Mouse (Mus musculus) kidney, adult 9 months (tissue): ENCODE measurements at regions not wholly inside any gene's neighbourhood (a gene's known extent, or its start where the extent isn't known, plus 50 kb on each side); places are given as distances from the start of the nearest gene placed in this dataset.

Source experiments
- DNase-seq: peaks from one replicate; pipeline ENCODE4 v3.0.0; 2022

DNA sequence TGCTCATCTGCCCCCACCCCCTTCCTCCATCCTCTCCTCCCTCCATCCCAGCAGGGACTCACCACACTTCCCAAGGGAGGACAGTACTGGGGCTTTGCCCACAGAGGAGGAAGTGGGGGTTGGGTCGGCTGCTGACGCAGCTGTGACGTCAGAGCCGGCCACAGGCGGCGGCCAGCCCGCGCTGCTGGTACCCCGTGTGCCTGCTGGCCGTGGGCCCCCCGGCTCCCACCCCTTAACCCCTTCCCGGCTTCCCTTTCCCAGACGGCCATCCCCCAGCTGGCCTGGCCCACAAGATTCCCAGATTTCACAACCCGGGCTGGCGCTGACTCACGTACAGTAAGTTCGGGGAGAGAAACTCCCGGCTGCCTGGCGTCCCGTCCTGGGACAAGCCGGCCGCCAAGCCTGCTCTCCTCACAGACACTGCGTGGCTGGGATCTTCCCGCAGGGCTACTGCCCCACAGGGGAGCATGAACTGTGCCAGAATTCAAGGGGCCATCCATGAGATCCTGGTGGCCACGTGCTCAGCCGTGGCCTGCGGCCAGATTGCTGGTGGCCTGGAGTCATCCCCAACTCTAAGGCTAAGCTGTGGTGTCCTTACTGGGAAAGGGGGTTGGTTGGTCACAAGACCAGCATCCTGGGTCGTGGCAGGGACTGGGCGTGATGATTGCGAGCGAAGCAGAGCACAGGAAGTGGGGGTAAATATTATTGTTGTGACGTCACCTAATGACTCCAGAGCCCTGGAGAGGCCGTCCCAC is 87.9 kb upstream of the Tmem189 start:
- peak; percentile 79 for DNase-seq

DNA sequence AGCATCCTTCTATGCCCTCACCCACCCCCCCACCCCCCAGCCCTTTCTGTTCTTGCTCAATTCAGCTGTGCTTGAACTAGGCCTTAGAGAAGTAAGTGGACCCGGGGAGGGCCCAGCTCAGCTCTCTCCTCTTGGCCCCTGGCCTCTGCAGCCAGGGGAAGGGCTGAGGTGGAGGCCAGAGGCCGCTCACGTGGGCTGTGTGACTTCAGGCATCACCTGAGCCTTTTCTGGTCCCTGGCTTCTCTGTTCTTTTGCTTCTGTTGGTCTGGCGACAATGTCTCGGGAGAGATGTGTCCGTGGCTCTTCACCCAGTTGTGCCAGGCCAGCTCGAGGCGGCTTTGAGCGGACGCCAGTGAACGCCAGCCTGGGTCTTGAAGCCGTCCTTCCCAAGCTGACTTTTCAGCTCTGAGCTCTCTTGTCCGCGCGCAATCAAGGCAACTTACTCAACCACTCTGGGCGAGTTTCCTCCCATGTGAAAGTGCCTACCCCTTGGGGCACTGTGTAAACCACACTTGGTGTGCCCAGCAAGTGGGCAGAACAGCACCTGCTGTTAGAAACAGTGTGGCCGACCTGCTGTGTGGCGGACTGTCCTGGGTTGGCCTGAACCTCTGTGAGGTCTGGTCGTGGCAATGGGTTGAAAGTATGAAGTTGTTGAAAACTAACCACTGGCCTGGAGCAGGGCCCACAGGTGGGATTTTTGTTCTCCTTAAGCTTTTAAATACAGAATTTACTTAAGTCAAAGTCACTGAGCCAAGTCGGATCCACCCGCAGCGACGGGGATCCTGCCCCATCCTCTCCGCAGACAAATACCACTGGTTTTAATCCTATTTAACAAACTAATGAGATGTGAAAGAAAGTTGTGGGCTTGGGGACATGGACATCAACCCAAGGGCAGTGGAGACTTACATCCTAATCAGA is 86.9 kb upstream of the Tmem189 start:
- DNase-seq, result no peak

DNA sequence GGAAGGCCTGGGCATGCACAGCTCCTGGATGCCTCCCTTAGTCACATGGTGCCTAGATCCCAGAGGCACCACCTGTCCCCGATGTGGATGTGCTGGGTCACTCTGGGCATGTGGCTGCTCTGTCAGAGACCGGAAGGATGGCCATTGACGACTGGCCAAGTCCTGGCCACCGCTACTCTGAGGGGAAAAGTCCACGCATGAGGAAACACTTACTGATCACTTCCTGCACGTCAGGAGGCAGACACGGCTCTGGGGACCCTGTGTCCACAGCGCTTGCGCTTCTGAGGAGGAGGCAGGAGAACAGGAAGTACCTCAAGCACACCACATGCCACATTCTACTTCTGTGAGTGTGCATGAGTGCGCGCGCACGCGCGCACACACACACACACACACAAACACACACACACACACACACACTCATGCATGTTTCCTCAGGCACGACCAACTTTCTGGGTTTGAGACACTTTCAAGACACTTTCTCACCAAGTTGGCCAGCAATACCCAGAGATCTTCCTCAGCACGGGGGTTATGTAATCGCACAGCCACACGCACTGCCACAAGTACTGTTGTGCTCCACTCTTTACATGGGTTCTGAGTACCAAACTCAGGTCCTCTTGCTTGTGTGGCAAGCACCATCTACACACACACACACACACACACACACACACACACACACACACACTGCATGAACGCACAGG is 85.7 kb upstream of the Tmem189 start:
- peak; percentile 75 for DNase-seq

DNA sequence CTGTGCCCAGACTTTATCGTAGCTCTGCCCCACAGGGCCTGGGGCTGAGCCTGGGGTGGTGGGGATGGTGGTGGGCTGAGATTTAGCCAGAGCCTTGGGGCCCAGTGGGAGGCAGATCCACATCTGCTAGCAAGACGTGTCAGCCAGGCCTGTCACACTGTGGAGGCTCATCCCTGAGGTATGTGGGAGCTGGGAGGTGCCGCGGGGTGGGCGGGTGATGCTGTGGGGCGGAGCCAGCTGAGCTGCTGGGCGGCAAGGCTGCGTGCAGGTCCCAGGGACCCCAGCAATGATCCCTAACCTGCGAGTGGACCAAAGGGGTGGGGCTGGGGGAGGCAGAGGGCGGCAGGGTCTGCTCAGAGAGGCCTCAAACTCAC is 85.2 kb upstream of the Tmem189 start:
- DNase-seq, result no peak

DNA sequence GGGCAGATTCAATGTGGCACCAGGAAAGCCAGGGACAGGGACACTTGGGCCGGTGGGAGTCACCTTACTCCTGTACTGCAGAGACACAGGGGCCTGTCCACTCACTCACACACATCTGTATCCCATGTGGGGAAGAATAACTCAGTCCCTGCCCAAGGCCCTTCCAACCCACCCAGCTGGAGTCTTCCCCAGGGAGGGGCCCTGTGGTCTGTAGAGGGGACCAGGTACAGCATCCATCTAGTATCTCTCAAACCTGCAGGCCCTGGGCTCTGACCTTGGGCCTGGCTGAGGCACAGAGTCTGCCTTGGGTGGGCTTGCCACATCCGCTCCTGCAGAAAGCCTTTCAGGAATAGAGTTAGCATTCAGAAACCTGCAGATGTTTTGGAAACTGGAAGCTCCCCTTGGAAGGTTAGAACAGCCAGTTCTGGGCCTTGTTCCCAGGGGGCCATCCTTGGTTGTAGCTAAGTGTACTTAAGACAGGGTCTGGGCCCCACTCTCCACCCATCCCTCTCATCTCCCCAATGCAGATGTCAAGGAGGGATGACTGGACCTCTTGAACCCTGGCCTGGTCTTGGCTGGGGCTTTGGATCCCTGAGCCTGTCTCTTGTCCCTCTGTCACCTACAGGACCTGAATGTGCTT is 84.7 kb upstream of the Tmem189 start:
- DNase-seq, result no peak

DNA sequence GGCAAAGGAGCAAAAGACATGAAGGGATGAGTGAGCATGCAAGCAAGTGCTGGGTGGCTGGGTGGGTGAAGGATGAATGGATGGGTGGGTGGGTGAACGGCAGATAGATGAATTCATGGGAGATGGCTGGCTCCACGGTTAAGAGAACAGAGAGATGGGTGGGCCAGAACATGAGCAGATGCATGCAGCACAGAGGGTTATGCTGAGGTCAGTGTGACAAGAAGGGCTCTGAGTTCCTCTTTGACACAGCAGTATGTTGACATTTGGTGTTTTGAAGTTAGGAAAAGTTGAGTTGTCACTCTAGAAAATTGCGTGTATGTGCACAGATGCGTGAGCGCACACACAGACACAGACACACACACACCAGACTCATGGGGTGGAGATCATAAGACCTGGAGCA is 83.2 kb upstream of the Tmem189 start:
- no peak for DNase-seq

DNA sequence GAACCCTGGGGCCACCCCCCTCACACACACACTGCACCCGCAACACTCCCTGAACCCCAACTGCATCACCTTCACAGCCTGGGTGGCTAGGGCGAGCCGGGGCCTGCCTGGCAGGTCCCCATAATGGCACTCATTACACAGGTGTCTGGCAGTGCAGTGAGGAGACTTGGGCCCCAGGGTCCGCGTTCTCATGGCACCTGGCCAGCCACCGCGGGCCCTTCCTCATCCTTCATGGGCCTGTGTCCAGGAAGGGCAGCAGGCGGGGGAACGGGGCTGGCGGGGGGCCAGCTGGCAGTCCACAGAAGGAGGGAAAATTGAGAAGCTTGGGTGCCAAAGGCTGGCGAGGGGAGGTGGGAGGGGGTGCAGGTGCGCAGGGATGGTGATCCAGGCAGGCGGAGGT is 78.3 kb upstream of the Tmem189 start:
- peak; percentile 86 for DNase-seq

DNA sequence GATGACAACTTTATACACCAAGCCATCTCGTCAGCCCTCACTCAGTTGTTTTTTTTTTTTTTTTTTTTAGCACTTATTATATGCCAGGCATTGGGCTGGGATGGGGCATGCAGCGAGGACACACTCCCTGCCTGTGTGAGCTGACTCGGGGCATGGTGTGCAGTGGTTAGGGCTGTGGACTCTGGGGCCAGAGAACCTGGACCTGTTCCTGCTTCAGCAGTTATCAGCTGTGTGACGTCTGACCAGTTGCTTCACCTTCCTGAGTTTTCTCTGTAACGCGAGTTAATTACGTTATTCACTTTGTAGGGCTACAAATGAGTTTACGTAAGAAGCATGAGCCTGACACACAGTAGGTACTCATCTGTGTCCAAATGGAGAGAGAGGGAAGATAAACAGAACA is 77.7 kb upstream of the Tmem189 start:
- peak; percentile 20 for DNase-seq

DNA sequence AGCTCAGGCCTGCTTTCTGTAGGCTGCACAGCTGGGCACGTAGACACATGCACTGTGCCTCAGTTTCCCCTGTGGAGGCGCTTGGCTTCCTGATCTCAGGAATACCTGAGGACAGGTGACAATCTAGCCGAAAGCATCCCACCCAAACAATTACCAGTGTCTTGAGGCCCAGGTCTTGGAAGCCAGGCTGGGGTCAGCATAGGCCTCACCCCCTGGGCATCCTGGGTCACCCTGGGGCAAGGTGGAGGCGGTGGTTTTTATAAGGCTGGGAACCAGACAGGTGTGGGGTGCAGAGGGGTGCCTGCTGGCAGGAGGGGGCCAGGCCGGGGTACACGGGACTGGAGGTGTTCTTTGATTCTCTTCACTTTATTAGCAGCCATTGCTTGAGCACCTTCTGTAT is 76.2 kb upstream of the Tmem189 start:
- no peak for DNase-seq

DNA sequence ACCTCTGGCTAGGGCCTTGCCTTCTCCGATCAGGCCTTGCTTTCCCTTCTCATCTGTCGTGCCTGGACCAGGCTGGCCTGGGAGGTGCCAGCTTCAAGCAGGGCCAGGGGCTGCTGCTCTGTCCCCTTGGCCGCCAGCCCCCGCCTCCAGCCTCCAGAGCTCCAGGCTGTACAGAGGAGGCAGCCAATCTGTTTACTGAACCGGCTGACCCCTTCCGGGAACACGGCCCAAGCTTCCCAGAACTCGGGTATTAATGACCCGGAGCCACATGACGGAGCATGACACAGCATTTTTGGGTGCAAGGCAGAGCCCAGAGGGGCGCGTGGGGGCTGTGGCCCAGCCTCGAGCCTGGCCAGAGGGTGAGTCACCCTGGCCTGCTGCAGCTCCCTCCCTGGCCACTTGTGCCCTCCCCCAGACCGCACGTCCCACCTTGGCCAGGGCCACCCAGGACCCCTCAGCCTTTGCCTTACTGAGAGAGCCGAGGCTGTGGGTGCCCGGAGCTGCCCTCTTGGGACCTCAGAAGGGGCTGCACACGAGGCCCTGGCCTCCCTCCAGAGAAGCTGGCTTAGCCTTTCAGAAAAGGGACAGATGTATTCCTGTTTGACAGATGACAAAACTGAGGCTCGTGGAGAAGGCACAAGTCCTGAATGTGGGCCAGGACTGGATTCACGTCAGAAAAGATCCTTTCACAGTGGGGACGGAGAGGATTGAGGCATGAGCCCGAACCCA is 75.6 kb upstream of the Tmem189 start:
- DNase-seq, result peak; percentile 96

DNA sequence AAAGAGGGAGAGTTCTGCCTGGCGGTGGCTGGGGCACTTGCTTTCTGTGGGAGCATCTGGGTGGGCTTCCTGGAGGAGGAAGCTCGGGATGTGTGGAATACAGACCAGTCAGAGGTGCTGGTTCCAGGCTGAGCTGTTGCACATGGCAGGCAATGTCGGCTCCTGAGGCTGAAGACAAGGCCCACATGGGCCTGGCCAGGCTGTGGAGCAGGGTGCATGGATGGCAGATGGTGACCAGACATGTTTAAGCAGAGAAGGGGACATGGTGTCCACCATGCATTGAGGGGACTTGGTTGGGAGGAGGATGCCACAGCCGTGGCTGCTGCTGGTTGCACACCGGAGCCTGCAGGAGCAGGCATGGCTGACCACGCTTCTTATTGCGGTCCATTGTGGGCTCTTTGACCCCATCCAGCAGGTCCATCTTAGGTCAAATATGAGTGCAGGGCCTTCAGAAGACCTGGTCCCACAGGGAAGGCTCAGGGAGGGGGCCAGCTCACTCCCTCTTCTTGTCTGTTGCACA is 74.3 kb upstream of the Tmem189 start:
- no peak for DNase-seq

DNA sequence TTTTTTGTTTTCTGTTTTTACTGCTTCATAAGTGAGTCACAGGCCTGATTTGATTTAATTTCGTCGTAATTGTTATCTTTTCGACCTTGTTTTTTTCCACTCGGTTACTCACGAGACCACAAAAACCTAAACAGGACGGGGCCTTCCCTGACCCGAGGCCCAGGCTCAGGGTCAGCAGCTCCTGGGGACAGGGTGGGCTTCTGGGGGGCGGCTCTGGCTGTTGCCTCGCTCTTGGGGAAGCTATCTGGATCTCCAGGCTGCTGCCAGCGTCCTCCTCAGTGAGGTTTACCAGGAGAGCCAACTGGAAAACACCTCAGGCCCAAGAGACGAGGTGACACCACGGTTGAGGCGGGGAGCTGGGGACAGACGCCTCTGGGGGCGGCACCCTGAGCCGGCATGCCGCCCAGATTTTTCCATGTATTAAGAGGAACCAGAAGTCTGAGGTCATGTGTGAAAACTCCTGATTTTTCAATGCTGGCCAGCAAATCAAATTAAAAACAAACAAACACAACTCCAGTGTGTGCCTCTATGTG is 71.8 kb upstream of the Tmem189 start:
- no peak for DNase-seq

DNA sequence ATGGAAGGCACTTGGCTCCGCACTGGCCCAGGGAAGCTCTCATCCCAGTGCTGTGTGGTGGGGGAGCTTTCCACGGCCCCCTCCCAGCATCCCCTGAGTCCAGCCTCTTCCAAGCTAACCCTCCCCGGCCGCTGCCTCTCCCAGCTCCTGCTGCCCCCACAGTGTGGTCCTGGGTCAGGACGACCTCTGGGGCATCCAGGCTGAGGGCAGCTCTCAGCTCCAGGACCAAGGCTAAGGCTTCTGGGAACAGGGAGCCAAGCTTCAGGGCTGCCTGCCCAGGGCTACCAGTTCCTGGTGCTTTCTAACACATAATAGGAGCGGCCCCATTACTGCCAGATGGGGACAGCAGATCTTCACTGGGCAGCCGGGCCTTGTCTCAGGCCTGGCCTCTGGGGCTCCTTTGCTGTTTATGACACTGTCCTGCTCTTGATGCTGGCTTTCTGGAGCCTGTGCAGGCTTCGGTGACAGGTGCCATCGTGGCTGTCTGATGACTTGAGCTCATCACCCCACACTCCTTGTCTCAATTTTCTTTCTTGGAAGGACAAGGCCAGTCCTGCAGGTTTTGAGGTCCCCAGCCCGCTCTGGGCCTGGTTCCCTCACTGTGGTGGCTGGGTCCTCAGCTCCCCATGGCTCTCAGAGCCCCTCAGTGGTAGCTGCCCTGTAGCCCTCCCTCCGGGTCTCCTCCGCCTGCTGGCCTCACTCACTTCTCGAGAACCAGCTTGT is 71.2 kb upstream of the Tmem189 start:
- no peak for DNase-seq

DNA sequence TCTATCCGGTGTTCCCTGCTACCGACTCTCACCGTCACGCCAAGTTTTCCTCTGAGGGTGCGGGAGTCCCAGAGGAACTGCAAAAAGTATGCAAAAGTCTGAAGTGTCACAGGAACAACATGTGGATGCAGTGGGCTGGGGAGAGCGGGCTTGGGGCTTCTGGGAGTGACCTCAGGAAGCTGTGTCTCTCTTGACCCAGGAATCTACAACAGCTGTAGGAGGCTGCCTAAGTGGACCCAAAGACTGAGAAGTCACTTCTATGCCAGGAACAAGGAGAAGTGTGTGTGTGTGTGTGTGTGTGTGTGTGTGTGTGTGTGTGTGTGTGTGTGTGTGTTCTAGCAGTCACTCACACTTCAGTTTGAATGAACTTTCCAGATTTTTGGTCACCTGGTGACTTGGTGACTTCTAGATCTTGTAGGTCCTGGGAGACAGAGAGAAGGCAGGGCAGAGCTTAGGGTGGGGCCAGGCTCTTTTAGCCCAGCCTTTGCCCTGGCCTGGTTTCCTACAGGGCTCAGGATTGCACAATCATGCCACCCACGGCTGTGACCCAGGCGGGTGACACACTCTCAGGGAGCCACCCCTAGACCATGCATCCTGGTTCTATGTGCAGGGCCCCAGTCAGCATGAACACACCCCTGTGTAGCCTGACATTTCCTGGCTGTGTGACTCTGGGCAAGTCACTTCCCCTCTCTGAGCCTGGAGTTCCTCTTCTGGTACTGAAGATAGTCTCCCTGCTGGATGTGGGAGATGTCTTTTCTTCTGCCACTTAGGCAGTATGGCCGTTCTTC is 70.2 kb upstream of the Tmem189 start:
- peak; percentile 33 for DNase-seq

DNA sequence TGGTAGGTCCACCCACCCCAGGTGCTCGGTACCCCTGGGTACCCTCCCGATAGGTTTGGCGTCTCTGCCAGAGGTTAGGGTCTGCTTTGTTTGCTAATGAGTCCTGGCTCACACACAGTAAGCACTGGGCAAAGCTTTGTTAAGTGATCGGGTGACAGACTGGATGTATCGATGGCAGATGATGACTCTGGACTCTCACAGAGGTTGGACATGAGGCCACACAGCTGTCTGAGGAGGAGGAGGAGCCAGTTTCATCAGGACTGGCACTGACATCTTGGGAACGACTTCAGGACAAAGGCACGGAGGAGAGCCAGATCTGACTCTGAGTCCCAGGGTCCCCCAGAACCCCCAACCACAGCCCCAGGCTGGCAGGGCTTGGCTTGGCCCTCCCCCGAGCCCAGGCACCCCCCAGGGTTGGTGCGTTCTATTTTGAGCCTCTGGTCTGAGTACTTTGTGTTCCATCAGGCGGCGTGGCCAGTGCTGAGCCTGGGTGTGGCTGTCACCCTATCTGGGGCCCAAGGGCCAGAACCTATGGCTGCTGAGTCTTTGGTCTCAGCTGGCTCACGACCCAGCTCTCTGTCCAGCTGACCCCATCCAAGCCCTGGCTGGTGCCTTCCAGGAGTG is 67.6 kb upstream of the Tmem189 start:
- no peak for DNase-seq

DNA sequence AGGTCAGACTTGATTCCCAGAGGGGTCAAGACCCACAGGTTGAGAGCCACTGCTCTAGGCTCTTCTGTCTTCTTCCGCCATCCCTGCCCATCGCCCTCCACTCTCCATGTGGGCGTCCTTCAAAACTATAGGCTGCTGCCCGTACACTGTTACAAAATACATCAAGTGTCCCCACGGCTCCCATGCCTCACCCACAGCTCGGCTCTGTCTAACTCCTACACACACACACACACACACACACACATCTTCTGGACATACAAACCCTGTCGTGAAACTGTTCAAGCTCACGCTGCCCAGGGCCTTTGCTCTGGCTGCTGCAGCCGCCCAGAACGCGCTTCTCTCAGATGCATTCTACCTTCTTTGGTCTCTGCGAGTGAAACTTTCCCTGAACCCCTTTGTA is 67.1 kb upstream of the Tmem189 start:
- DNase-seq, result no peak

DNA sequence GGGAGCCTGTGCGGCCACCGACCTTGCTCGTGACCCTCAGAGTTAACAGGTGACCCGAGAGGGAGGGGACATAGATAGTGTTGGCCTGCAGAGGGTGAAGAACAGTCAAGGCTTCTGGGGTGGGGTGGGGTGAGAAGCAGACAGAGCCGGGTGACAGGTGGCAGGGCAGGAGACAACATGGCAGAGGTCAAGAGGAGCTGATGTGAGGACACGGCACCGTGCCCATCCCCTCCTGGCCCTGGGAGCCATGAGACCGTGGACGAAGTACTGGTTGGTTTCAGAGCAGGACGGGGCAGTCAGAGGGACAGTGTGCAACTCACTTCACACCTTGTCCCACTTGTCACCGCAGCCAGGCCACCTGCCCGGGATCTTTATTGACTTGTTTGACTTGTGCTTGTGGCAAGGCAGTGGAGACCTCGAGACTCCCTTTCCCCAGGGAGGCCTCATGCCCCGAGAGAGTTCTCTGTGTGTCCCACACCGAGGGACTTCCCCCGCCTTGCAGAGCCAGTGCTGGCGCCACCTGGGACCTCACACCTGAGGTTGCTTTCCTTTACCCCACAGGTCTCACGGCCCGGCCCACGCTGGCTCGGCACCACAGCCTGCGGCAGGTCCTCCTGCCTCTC is 65.4 kb upstream of the Tmem189 start:
- DNase-seq, result no peak

DNA sequence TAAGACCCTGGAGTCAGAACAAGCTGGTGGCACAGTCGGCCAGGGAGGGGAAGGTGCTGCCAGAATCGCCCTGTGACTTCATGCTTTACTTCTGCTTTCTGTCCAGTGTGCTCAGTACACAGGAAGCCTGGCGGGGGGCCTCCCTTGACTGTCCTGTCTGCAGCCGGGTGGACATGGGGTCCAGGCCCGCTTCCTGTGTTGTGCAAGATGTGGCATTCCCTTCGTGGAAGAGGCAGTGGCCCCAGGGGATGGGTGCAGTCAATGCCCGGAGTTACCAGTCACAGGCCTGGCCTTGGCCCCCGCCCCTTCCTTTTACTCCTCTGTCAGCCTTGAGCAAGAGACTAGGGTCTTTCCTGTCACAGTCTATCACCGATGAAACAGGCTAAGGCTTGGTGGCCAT is 64.3 kb upstream of the Tmem189 start:
- DNase-seq, result peak; percentile 30

DNA sequence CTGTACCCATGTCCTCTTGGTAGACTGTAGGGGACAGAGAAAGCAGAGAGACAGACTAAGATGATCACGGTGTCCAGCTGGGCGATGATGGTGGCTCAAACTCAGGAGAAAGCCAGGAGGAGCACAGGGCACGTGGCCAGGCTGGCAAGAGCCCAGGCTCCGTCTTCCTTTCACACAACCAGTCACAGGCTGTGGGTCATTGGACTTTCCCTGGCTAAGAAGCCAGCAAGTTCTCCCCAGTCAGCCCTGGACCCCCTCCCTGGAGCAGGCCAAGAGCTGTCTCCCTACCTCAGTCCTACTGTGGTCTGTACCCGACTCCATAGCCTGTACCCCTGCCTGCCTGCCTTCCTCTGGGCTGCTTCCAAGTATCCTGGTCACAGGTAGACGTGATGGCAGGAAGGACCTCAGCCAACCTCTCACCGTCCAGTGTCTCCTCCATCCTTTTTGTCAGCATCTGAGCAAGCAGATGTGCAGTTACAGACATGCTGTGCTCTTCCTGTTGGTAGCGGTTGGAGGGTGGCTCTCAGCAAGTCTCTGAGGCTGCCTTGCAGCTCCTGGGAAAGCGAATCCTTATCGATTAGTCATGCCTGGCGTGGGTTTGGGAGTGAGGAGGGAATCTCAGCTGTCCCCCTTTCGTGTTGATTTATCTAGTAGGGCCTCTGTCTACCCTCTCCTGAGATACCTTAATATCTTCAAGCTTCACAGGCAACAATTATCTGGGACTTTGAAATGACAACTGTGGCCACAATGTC is 63.4 kb upstream of the Tmem189 start:
- DNase-seq, result peak; percentile 90
